Mouse (Mus musculus) CD4-positive, CD25-positive, alpha-beta regulatory T cell, adult 9 weeks (primary cell): ENCODE results near the gene Olfr237-ps1. TPM values are rescaled to one million over a fixed set of nuclear protein-coding genes. Genes with fewer than 3 reads are reported as not detected.

Source experiments
- polyA plus RNA-seq: library from polyadenylated mRNA; unstranded; fragments of 100-300 nt; shearing (Covaris generic); gene quantifications from one replicate; pipeline ENCODE4 v1.2.1, GENCODE M21; 2017

The Olfr237-ps1 gene
- not detected for polyA plus RNA-seq

GRCm38 (mm10) chr6:43146267-43146666 lies at the start of gene Olfr237-ps1:
TSS of gene Olfr237-ps1 (plus strand) at chr6:43146567.

GRCm38 (mm10) chr6:43106069-43106468 lies 40.3 kb upstream of the Olfr237-ps1 start, which contains the start of gene Olfr441:
TSS of gene Olfr441 (plus strand) at chr6:43106369.

GRCm38 (mm10) chr6:43162982-43163381 lies 16.6 kb downstream of the Olfr237-ps1 start, which contains the start of gene Olfr437:
TSS of gene Olfr437 (plus strand) at chr6:43163282.

GRCm38 (mm10) chr6:43171840-43172239 lies 25.5 kb downstream of the Olfr237-ps1 start, which contains the start of gene Olfr13:
TSS of gene Olfr13 (plus strand) at chr6:43172140.

GRCm38 (mm10) chr6:43196781-43197180 lies 50.4 kb downstream of the Olfr237-ps1 start, which contains the start of gene Olfr435:
TSS of gene Olfr435 (plus strand) at chr6:43197146.

Other genes starting within 250 kb of the Olfr237-ps1 start
- not detected for gene Olfr447, start 237.7 kb upstream of the Olfr237-ps1 start, polyA plus RNA-seq
- gene Olfr446, start 225.2 kb upstream of the Olfr237-ps1 start, polyA plus RNA-seq = not detected
- gene Olfr444, start 197.5 kb upstream of the Olfr237-ps1 start, polyA plus RNA-seq = not detected
- gene Olfr441, start 40.2 kb upstream of the Olfr237-ps1 start, polyA plus RNA-seq = not detected
- not detected for gene Olfr437, start 16.7 kb downstream of the Olfr237-ps1 start, polyA plus RNA-seq
- not detected for gene Olfr13, start 25.6 kb downstream of the Olfr237-ps1 start, polyA plus RNA-seq
- gene Olfr435, start 50.6 kb downstream of the Olfr237-ps1 start, polyA plus RNA-seq = not detected
- gene Olfr434, start 66.5 kb downstream of the Olfr237-ps1 start, polyA plus RNA-seq = not detected
- not detected for gene Olfr47, start 85.0 kb downstream of the Olfr237-ps1 start, polyA plus RNA-seq
- 4.2 TPM for gene Arhgef5, start 119.0 kb downstream of the Olfr237-ps1 start, polyA plus RNA-seq
- gene Nobox, start 163.0 kb downstream of the Olfr237-ps1 start, polyA plus RNA-seq = not detected